ENCODE assay signal across 8 mouse cellular contexts in the genomic region with DNA sequence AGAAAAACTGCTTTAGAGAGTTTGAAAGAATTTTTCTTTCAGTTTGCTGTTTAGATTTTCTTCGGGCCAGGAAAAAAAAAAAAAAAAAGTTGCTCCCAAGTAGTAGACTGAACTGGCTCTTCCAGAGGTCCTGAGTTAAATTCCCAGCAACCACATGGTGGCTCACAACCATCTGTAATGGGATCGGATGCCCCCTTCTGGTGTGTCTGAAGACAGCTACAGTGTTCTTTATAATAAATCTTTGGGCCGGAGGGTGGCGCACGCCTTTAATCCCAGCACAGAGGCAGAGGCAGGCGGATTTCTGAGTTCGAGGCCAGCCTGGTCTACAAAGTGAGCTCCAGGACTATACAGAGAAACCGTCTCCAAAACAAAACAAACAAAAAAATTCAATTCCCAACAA. TPM values are rescaled to one million over a fixed set of nuclear protein-coding genes. Genes with fewer than 3 reads are reported as not detected.
DNase-seq lines count a peak whose midpoint lies in the region; ATAC-seq lines count a peak whose summit lies in the region.
"Not testable (repeated sequence)": the region's sequence is repeated elsewhere in the genome, so short reads cannot be mapped to it uniquely, and the experiment has no call there.

No protein-coding gene starts in this region.

- H3K4me1 ChIP-seq in embryonic facial prominence, embryonic 12.5 days: peaks cover 14% of the 10 kb centered on the region

- not testable (repeated sequence) for H3K27me3 ChIP-seq in embryonic facial prominence, embryonic 12.5 days

- DNase-seq in heart, adult 18-20 months: peak; percentile 56 to 74
- DNase-seq in kidney, adult 11 months: peak; percentile 56
- DNase-seq in left cerebral cortex, postnatal 10 days (ENCODE audit: extremely low spot score in 1 of 2, low spot score in 2 of 2): peak; percentile 45 to 46
- DNase-seq in lung, postnatal 25 days (ENCODE audit: low spot score): peak; percentile 64
- DNase-seq in right cerebral cortex, adult 18-20 months: peak; percentile 45
- DNase-seq in thymus, postnatal 14 days: peak; percentile 76

- intact Hi-C loops in left cerebral cortex, postnatal 10 days (cut with DNase I): not testable (repeated sequence)

- H3K4me2 ChIP-seq in embryonic facial prominence, embryonic 12.5 days (replicated peaks): peak overlapping the region; percentile 55

- peak; percentile 32 for ATAC-seq in activated CD4-positive, CD25-positive, alpha-beta regulatory T cell, adult 4 months
- ATAC-seq in embryonic facial prominence, embryonic 12.5 days (ENCODE audit: insufficient number of reproducible peaks, insufficient read depth, low FRiP score, low TSS enrichment): peak; percentile 23; the same call in 1 of the 2 replicates

- peak overlapping the region; percentile 92 for H3K27ac ChIP-seq in embryonic facial prominence, embryonic 12.5 days

- not testable (repeated sequence) for H3K36me3 ChIP-seq in embryonic facial prominence, embryonic 12.5 days

- 27% methylated on average over 8 of the region's 8 CpGs for WGBS in embryonic facial prominence, embryonic 12.5 days

- H3K4me3 ChIP-seq in embryonic facial prominence, embryonic 12.5 days: peak overlapping the region; percentile 88

- not testable (repeated sequence) for H3K9ac ChIP-seq in embryonic facial prominence, embryonic 12.5 days

- H3K9me3 ChIP-seq in embryonic facial prominence, embryonic 12.5 days: not testable (repeated sequence)

RNA-seq across cellular contexts. Expression of a gene that starts 0.6 kb away (rescaled TPM):
- 10 to 100 TPM; 10.8 to 12.4 TPM for polyA plus RNA-seq in activated CD4-positive, CD25-positive, alpha-beta regulatory T cell, adult 4 months (2017; shearing (Covaris generic))
- polyA plus RNA-seq in embryonic facial prominence, embryonic 12.5 days (2016; fragmentation: Nextera tagmentation; extraction: Ambion mirVana): 72.3 and 74.0 TPM in 2 replicates
- under 1 TPM; 0.12 to 0.49 TPM for total RNA-seq in heart, adult 18-20 months (2021)
- 1 to 10 TPM; 1.5 to 1.8 TPM for total RNA-seq in left cerebral cortex, postnatal 10 days (2021)

RNA-seq across cellular contexts. Expression of a gene that starts 52.4 kb away (rescaled TPM):
- polyA plus RNA-seq in activated CD4-positive, CD25-positive, alpha-beta regulatory T cell, adult 4 months (2017; shearing (Covaris generic)): not detected
- not detected in 2 replicates for polyA plus RNA-seq in embryonic facial prominence, embryonic 12.5 days (2016; fragmentation: Nextera tagmentation; extraction: Ambion mirVana)
- not detected for total RNA-seq in heart, adult 18-20 months (2021)
- total RNA-seq in left cerebral cortex, postnatal 10 days (2021): not detected

Comparison
In these comparisons a context has a peak if more than half of its experiments do, and no peak if none do; other contexts are left out.
1. Peak in every context shown above with its lines: DNase-seq, ATAC-seq, H3K4me3 ChIP-seq and H3K27ac ChIP-seq.